Mouse (Mus musculus): ENCODE data around the gene Gm595.

Gene Gm595

DNA sequence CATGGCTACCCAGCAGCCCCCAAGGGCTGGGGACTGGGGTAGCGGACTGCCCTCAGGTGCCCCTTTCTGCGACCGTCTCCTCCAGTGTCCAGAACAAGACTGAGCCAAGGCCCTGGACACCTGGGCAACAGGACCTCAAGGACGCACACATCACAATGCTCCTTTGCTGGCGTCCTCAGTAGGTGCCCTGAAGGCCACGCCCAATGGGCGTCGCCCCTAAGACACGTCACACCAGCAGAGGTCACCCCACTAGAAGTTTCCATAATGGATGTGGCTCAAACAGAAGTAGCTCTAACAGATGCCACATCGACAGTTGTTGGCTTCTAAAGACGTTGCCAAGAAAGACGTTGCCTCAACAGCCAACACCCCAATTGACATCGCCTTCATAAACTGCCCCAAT lies at the start of gene Gm595:
Gene Gm595 (minus strand): TSS at position 101 of the 400 bp plus-strand sequence.
- in situ Hi-C loops (cut with MboI, MseI) = no loop called here

- in situ Hi-C loops (cut with MboI, MseI) = loop anchor here in 1 of 2 experiments (10.0 kb wide), 1 partner anchor 396 kb away; no protein-coding TSS in a partner anchor
Measured at GRCm38 (mm10) chrX:48908421-48908820, 30.9 kb upstream of the Gm595 start.

- in situ Hi-C loops (cut with MboI, MseI) = loop anchor here in 1 of 2 experiments (10.0 kb wide), 1 partner anchor 401 kb away; no protein-coding TSS in a partner anchor
Measured at GRCm38 (mm10) chrX:48903744-48904143, 26.2 kb upstream of the Gm595 start.

DNA sequence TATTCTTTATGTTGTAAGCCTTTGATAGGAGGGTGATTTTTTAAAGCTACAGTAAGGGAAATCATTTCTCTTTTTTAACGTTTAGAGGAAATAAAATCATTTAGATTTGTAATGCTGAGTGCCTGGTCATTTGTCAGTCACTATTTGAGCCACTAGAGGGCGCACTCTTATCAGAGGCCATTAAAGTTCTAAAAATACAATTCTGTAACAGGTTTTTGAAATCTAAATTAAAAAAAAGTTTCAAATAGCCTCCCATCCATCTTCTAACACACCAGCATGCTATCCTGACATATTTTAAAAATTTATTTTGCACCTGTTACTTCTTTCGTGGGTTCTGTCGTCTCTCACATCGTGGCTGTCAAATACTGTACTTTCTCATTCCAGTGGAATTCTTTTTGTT lies 22.0 kb upstream of the Gm595 start:
- in situ Hi-C loops (cut with MboI, MseI) = loop anchor here in 1 of 2 experiments (10.0 kb wide), 1 partner anchor 405 kb away; no protein-coding TSS in a partner anchor

DNA sequence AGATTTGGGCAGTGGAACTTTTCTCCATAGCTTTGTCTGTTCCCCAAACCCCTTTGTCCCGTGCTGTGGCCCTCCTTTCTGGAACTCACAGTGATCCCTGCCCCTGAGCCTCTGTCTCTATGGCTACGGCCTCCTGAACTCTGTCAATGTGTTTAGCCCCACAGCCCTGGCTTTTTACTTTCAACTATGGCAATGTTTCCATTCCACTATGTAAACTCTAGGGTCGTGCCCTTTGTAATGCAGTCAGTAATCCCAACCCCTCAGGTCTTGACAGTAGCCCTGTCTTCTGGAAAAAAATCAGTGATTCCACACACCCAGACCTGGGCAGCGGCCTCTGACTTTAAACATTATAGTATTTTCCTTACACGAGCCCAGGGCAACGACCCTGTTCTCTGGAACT lies 19.3 kb upstream of the Gm595 start:
- in situ Hi-C loops (cut with MboI, MseI) = loop anchor here in 1 of 2 experiments (10.0 kb wide), 1 partner anchor 408 kb away; no protein-coding TSS in a partner anchor

DNA sequence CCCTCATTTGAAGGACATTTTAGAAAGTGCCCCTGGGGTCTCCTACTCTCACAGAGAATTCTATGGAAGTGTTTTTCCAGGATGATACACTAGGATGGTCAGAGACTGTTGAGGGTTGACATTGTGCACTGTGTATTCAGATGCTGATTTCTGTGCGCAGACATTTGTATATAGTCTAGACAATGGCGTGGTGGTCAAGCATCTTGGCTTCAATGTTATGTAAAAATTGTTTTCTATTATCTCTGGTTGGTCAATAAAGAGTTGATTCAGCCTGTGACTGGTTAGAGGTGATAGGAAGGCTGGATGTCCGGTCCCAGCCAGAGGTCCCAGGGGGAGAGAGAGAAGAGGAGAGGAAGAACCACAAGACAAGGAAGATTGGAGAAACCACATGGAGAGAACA lies 16.4 kb upstream of the Gm595 start:
- in situ Hi-C loops (cut with MboI, MseI) = loop anchor here in 1 of 2 experiments (10.0 kb wide), 1 partner anchor 411 kb away; no protein-coding TSS in a partner anchor

DNA sequence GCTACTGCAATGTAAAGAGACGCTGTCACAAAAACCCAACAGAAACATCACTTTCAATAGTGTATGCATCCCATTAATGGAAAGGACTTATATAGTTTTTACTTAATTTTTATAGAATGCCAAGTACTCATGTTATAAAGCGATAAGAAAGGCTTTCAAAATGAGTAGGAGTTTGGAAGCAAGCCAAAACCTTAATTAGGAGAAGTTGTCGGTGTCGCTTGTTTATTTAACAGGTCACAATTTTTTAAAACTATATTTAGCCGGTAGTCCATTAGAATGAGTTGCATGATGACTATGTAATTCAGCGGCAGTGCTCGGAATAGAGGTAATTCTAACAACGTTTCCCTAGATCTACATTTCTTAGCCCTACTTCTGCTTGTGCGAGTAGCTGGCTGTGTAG lies 12.7 kb upstream of the Gm595 start:
- in situ Hi-C loops (cut with MboI, MseI) = loop anchor here in 1 of 2 experiments (10.0 kb wide), 1 partner anchor 415 kb away; no protein-coding TSS in a partner anchor

DNA sequence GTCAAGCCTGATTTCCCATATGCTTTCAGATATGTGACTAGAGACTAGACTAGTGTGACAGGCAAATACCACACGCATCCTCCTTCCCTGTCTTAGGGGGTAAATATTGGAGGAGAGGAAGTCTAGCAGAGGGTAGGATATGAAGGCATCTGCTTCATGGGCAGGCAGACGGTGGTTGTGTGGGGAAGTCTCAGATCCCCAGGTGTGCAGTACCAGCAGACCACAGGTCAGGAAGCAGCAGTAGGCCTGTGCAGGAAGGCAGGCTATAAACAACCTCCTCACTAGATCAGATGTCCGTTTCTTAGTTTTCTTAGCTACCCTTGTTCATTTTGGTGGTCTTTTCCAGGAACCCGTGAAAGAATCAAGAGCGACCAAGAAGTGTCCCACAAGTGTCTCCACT lies 7.1 kb upstream of the Gm595 start:
- in situ Hi-C loops (cut with MboI, MseI) = no loop called here
